Mouse (Mus musculus): ENCODE measurements around the gene Gns.

Gene Gns

GRCm38 (mm10) chr10:121403104-121403503, 38.2 kb downstream of the Gns start:
- in situ Hi-C loops (cut with MboI, MseI), result no loop called here

GRCm38 (mm10) chr10:121403946-121404345, 39.1 kb downstream of the Gns start:
- in situ Hi-C loops (cut with MboI, MseI), result no loop called here

GRCm38 (mm10) chr10:121409717-121410116, 44.8 kb downstream of the Gns start:
- in situ Hi-C loops (cut with MboI, MseI), result no loop called here

GRCm38 (mm10) chr10:121411721-121412455, 47.0 kb downstream of the Gns start:
- in situ Hi-C loops (cut with MboI, MseI), result no loop called here

- in situ Hi-C loops (cut with MboI, MseI), result no loop called here
Observed at GRCm38 (mm10) chr10:121412824-121413223, 47.9 kb downstream of the Gns start.

GRCm38 (mm10) chr10:121414127-121414526, 49.2 kb downstream of the Gns start:
- in situ Hi-C loops (cut with MboI, MseI), result no loop called here

- in situ Hi-C loops (cut with MboI, MseI), result loop anchor here (5.0 kb wide), 1 partner anchor 93 kb away; no protein-coding TSS in a partner anchor
Observed at GRCm38 (mm10) chr10:121418835-121419234, 53.9 kb downstream of the Gns start.

GRCm38 (mm10) chr10:121419640-121420470, 55.0 kb downstream of the Gns start:
- in situ Hi-C loops (cut with MboI, MseI), result loop anchor here (5.0 kb wide), 1 partner anchor 92 kb away; no protein-coding TSS in a partner anchor

GRCm38 (mm10) chr10:121421023-121421422, 56.1 kb downstream of the Gns start:
- in situ Hi-C loops (cut with MboI, MseI), result no loop called here

GRCm38 (mm10) chr10:121421657-121422290, 56.9 kb downstream of the Gns start:
- in situ Hi-C loops (cut with MboI, MseI), result no loop called here

GRCm38 (mm10) chr10:121422294-121422693, 57.4 kb downstream of the Gns start:
- in situ Hi-C loops (cut with MboI, MseI), result no loop called here

GRCm38 (mm10) chr10:121423541-121424349, 58.9 kb downstream of the Gns start:
- in situ Hi-C loops (cut with MboI, MseI), result no loop called here

- in situ Hi-C loops (cut with MboI, MseI), result no loop called here
Observed at GRCm38 (mm10) chr10:121424455-121424854, 59.6 kb downstream of the Gns start.

GRCm38 (mm10) chr10:121425079-121425478, 60.2 kb downstream of the Gns start:
- in situ Hi-C loops (cut with MboI, MseI), result no loop called here

- in situ Hi-C loops (cut with MboI, MseI), result no loop called here
Observed at GRCm38 (mm10) chr10:121425506-121426025, 60.7 kb downstream of the Gns start.

- in situ Hi-C loops (cut with MboI, MseI), result no loop called here
Observed at GRCm38 (mm10) chr10:121426458-121427070, 61.7 kb downstream of the Gns start.

- in situ Hi-C loops (cut with MboI, MseI), result no loop called here
Observed at GRCm38 (mm10) chr10:121427136-121427535, 62.2 kb downstream of the Gns start.

- in situ Hi-C loops (cut with MboI, MseI), result no loop called here
Observed at GRCm38 (mm10) chr10:121428011-121428711, 63.3 kb downstream of the Gns start.

- in situ Hi-C loops (cut with MboI, MseI), result no loop called here
Observed at GRCm38 (mm10) chr10:121429089-121429488, 64.2 kb downstream of the Gns start.

- in situ Hi-C loops (cut with MboI, MseI), result no loop called here
Observed at GRCm38 (mm10) chr10:121429581-121429980, 64.7 kb downstream of the Gns start.
